Mouse (Mus musculus) midbrain, embryonic 15.5 days (tissue): Measurements from ENCODE around the gene C3ar1. TPM values are rescaled to one million over a fixed set of nuclear protein-coding genes. Genes with fewer than 3 reads are reported as not detected.

ENCODE experiments used
- ATAC-seq: fragments of 200-750 bp; cut with Nextera tagmentation; replicated peaks from 2 replicates; pipeline ENCODE4 v1.8.0; 2017; ENCODE audit warnings: moderate TSS enrichment
- H3K27ac ChIP-seq: fragments of 300-500 bp; sonication (generic); 2 replicates; pipeline ENCODE4 v1.5.1; 2015; ENCODE audit warnings: mild to moderate bottlenecking, inconsistent platforms
- H3K27me3 ChIP-seq: fragments of 300-500 bp; sonication (generic); replicated peaks from 2 replicates; pipeline ENCODE4 v1.6.1; 2015; ENCODE audit warnings: inconsistent platforms
- H3K36me3 ChIP-seq: fragments of 300-500 bp; sonication (generic); replicated peaks from 2 replicates; pipeline ENCODE4 v1.6.1; 2015; ENCODE audit warnings: inconsistent platforms
- H3K4me1 ChIP-seq: fragments of 300-500 bp; sonication (generic); 2 replicates; pipeline ENCODE4 v1.6.1; 2015; ENCODE audit warnings: inconsistent platforms
- H3K4me2 ChIP-seq: fragments of 300-500 bp; sonication (generic); 2 replicates; pipeline ENCODE4 v1.6.1; 2015; ENCODE audit warnings: inconsistent platforms, mild to moderate bottlenecking, moderate library complexity
- H3K4me3 ChIP-seq: fragments of 300-500 bp; sonication (generic); 2 replicates; pipeline ENCODE4 v1.5.1; 2015; ENCODE audit warnings: mild to moderate bottlenecking, inconsistent platforms
- H3K9ac ChIP-seq: fragments of 300-500 bp; sonication (generic); 2 replicates; pipeline ENCODE4 v1.6.1; 2015; ENCODE audit warnings: mild to moderate bottlenecking, inconsistent platforms
- H3K9me3 ChIP-seq: fragments of 300-500 bp; sonication (generic); 2 replicates; pipeline ENCODE4 v1.6.1; 2016; ENCODE audit warnings: inconsistent platforms
- WGBS: fragments of 180-500 bp; shearing (Covaris S2); methylation state at CpG from one replicate; pipeline ENCODE4 v1.1.7; 2015; ENCODE audit warnings: mixed read lengths; 5-methylcytosine and 5-hydroxymethylcytosine counted together
- polyA plus RNA-seq: library from polyadenylated mRNA; unstranded; fragments of >200 nt; fragmentation: Nextera tagmentation; extraction: Ambion mirVana; gene quantifications from 2 replicates; pipeline ENCODE4 v1.2.1, GENCODE M21; 2015

The C3ar1 gene
- polyA plus RNA-seq, result 1.4 and 1.6 TPM in 2 replicates

GRCm38 (mm10) chr6:122855955-122856354, at the start of gene C3ar1:
Gene C3ar1, minus strand, starts transcription at chr6:122856161.
- Histone ChIP-seq H3K9ac (no peak within 1 kb of the TSS), H3K9me3 (no peaks in the 10 kb centered on the region), H3K27ac (no peak within 1 kb of the TSS), H3K4me1 (no peaks in the 10 kb centered on the region), H3K27me3 (no peaks in the 10 kb centered on the region), H3K4me3 (no peak within 1 kb of the TSS), H3K36me3 (no peaks in the 10 kb centered on the region), H3K4me2 (no peak within 1 kb of the TSS)
- no peak for ATAC-seq
- 81% methylated on average over 7 of the region's 7 CpGs for WGBS

- ATAC-seq, result peak; percentile 45
- Histone ChIP-seq H3K27me3 (no peaks in the 10 kb centered on the region), H3K4me1 (no peaks in the 10 kb centered on the region), H3K9ac (no peak overlapping the region), H3K36me3 (peaks cover 20% of the 10 kb centered on the region), H3K4me3 (no peak overlapping the region), H3K4me2 (no peak overlapping the region), H3K27ac (no peak overlapping the region), H3K9me3 (no peaks in the 10 kb centered on the region)
- 7% methylated on average over 2 of the region's 2 CpGs for WGBS
Measured at GRCm38 (mm10) chr6:122892442-122893049, 36.6 kb upstream of the C3ar1 start.

DNA sequence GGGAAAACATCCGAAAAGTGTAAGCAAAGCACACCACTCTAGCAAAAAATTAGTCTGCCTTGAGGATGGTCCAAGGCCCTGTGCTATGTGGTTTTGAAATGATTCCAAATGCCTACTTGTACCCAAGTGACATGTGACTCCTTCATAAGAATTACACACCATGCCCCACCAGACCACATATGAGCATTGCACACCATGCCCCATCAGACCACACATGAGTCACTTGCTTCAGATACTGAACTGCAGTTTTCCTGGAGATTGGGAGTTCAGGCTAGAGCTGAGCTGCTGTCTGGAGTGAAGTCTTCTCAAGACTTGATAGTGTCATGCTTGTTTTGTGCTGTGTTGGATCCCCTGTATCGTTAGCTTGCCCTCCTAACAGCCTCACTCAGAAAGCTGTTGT, 33.6 kb upstream of the C3ar1 start:
- Histone ChIP-seq H3K27ac (no peak overlapping the region), H3K36me3 (peaks cover 46% of the 10 kb centered on the region), H3K4me1 (no peaks in the 10 kb centered on the region), H3K9ac (no peak overlapping the region), H3K27me3 (no peaks in the 10 kb centered on the region), H3K9me3 (no peaks in the 10 kb centered on the region), H3K4me2 (no peak overlapping the region), H3K4me3 (no peak overlapping the region)
- ATAC-seq, result no peak
- 95% methylated on average over 2 of the region's 2 CpGs for whole genome bisulfite sequencing

DNA sequence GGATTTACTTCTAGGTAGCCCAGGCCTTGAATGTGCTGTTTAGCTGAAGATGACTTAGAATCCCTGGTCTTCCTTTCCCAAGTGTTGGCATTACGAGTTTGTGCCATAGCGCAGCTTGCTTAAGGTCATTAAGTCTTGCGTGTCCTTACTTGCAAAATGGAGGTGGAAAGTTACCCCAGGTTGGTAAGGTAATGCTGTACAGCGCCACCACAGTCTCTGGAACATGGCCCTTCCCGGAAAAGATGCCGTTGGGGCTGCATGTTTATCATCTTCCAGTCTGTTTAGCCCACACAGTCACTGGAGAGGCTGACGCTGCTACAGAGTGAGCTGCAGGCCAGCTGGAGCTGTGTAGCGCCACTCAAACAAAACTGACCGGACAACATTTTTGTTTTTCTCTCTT, 27.6 kb upstream of the C3ar1 start:
- Histone ChIP-seq H3K9me3 (no peaks in the 10 kb centered on the region), H3K4me1 (no peaks in the 10 kb centered on the region), H3K4me3 (no peak overlapping the region), H3K27me3 (no peaks in the 10 kb centered on the region), H3K4me2 (no peak overlapping the region), H3K9ac (no peak overlapping the region), H3K27ac (no peak overlapping the region), H3K36me3 (peaks cover 76% of the 10 kb centered on the region)
- no peak for ATAC-seq
- 91% methylated on average over 9 of the region's 9 CpGs for WGBS

DNA sequence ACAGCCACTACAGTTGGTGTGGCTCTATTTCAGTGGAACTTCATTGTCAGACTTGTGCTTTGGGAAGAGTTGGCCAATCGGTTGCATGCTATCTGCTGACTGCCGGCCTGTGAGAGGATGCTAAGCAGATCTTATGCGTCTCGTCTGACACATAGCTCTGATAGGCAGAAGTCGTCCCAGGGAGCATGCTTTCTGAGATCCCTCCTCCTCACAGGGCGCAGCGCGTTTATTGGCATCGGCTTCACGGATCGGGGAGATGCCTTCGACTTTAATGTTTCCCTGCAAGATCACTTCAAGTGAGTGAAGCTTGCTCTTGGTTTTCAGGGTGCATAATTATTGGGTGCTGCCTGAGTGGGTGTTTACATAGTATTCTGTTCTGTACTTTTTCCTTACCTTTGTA, 25.3 kb upstream of the C3ar1 start:
- Histone ChIP-seq H3K9ac (no peak overlapping the region), H3K27ac (no peak overlapping the region), H3K4me1 (peaks cover 5% of the 10 kb centered on the region), H3K36me3 (peaks cover 55% of the 10 kb centered on the region), H3K4me3 (no peak overlapping the region), H3K27me3 (no peaks in the 10 kb centered on the region), H3K9me3 (no peaks in the 10 kb centered on the region), H3K4me2 (no peak overlapping the region)
- no peak for ATAC-seq
- WGBS, result 95% methylated on average over 12 of the region's 12 CpGs

DNA sequence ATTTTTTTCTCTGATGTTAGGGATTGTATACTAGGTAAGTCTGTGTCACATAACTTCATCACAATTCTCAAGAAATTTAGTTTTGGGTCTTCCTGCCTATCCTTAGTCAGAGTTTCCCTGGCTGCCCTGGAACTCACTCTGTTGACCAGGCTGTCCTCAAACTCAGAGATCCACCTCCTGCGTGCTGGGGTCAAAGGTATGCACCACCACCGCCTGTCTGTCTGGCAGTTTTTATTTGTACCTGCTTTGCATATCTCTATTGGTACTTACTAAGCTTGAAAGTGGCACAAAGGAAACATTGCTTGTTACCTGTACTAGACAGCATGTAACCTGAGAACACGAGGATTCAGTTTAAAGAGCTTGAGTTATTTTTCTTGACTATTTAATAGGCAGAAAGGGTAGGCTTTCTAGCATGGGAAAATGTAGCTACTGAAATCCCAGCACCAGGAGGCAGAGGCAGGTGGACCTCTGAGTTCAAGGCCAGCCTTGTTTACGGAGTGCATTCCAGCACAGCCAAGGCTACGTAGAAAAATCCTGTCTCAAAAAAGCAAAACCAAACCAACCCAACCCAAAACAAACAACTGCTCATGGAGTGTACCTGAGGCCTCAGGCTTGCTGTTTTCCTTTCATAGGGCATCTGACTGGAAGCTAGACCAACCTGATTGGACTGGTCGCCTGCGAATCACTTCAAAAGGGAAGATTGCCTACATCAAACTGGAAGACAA, 24.0 kb upstream of the C3ar1 start:
- H3K27ac ChIP-seq, result no peak overlapping the region
- no peaks in the 10 kb centered on the region for H3K9me3 ChIP-seq
- H3K4me3 ChIP-seq, result no peak overlapping the region
- H3K4me2 ChIP-seq, result no peak overlapping the region
- H3K9ac ChIP-seq, result no peak overlapping the region
- peaks cover 43% of the 10 kb centered on the region for H3K36me3 ChIP-seq
- no peaks in the 10 kb centered on the region for H3K27me3 ChIP-seq
- peaks cover 18% of the 10 kb centered on the region for H3K4me1 ChIP-seq
- 89% methylated on average over 7 of the region's 7 CpGs for WGBS
- no peak for ATAC-seq

- Histone ChIP-seq H3K9me3 (no peaks in the 10 kb centered on the region), H3K36me3 (peaks cover 36% of the 10 kb centered on the region), H3K4me2 (no peak overlapping the region), H3K4me3 (no peak overlapping the region), H3K27ac (no peak overlapping the region), H3K27me3 (no peaks in the 10 kb centered on the region), H3K9ac (no peak overlapping the region), H3K4me1 (peaks cover 18% of the 10 kb centered on the region)
- no peak for ATAC-seq
- WGBS, result 94% methylated on average over 7 of the region's 7 CpGs
Measured at GRCm38 (mm10) chr6:122879141-122879735, 23.3 kb upstream of the C3ar1 start.

DNA sequence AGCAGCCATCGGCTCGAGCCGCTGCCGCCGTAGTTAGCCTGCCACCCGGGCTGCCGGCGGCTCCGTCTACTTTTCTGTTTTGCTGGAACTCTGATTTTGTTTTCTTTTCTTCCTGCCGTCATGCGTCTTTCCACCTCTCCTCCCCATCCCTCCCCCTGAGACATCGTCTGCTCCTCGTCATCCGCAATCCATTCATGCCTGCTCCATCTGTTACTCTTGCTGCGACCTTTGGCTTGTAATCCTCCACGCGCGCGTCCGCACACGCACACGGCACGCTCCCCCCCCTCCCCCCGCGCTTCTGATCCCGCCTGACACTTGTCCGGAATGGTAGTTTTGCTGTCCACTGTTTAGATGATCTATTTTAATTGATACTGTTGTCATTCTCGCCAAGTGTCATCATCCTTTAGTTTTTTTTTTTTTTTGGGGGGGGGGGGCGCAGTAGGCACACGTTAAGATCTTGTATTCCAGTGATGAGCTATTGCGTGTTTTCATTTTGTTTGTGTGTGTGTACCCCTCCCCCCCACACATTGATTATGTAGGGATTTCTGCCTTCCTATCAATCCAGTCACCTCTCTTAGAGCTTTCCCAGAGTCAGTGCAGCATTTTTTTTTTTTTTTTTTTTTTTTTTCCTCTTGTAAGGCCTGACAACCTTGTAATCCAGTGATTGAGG, 18.9 kb upstream of the C3ar1 start:
- Histone ChIP-seq H3K4me1 (peaks cover 18% of the 10 kb centered on the region), H3K4me2 (peak overlapping the region; percentile 51), H3K4me3 (peak overlapping the region; percentile 78), H3K27ac (peak overlapping the region; percentile 87), H3K27me3 (no peaks in the 10 kb centered on the region), H3K9me3 (no peaks in the 10 kb centered on the region), H3K9ac (peak overlapping the region; percentile 76), H3K36me3 (no peaks in the 10 kb centered on the region; the same call in 1 of the 2 replicates)
- 0% methylated on average over 31 of the region's 31 CpGs for WGBS
- peak; percentile 86 for ATAC-seq

- 8% methylated on average over 43 of the region's 43 CpGs for WGBS
- Histone ChIP-seq H3K9me3 (no peaks in the 10 kb centered on the region), H3K4me1 (peaks cover 18% of the 10 kb centered on the region), H3K27me3 (no peaks in the 10 kb centered on the region), H3K27ac (peak within 1 kb of the TSS; percentile 87), H3K4me2 (peak within 1 kb of the TSS; percentile 51), H3K9ac (peak within 1 kb of the TSS; percentile 76), H3K36me3 (no peaks in the 10 kb centered on the region), H3K4me3 (peak within 1 kb of the TSS; percentile 78)
- peak; percentile 97 for ATAC-seq
Measured at GRCm38 (mm10) chr6:122873871-122874719, 18.1 kb upstream of the C3ar1 start, which contains the start of gene Necap1. Gene Necap1, plus strand, starts transcription at chr6:122874474.

DNA sequence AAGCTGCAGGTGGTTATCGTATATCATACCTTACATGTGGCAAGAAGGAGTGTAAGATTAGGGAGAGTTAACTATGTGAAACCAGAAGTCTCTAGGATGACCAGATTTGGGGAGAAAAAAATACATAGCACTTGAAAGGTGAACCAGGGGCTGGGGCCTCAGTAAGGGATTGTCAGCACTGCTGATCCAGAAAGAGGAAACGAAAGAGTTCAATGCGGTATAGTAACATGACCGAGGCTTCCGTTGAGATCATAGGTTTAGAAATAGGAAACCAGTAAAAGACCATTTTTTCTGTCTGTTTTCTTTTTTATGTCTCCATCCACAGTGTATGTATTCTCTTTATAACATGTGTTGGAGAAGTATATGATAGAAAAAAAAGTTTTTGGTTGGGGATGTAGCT, 16.8 kb upstream of the C3ar1 start:
- Histone ChIP-seq H3K27ac (no peak overlapping the region), H3K4me2 (no peak overlapping the region), H3K36me3 (no peaks in the 10 kb centered on the region), H3K9ac (no peak overlapping the region), H3K9me3 (no peaks in the 10 kb centered on the region), H3K27me3 (no peaks in the 10 kb centered on the region), H3K4me3 (no peak overlapping the region), H3K4me1 (peaks cover 18% of the 10 kb centered on the region)
- no peak for ATAC-seq
- 96% methylated on average over 5 of the region's 5 CpGs for WGBS

- Histone ChIP-seq H3K4me3 (no peak overlapping the region), H3K9ac (no peak overlapping the region), H3K27ac (no peak overlapping the region), H3K36me3 (no peaks in the 10 kb centered on the region), H3K27me3 (no peaks in the 10 kb centered on the region), H3K9me3 (no peaks in the 10 kb centered on the region), H3K4me1 (no peaks in the 10 kb centered on the region), H3K4me2 (no peak overlapping the region)
- WGBS, result 89% methylated on average over 11 of the region's 11 CpGs
- ATAC-seq, result no peak
Measured at GRCm38 (mm10) chr6:122869846-122870245, 13.9 kb upstream of the C3ar1 start.
